Mouse (Mus musculus) cerebellum, adult 2 months (tissue): Measurements from ENCODE around the gene Pank4. TPM values are rescaled to one million over a fixed set of nuclear protein-coding genes. Genes with fewer than 3 reads are reported as not detected.
A peak's percentile ranks its signal among the peaks of the same experiment; 100 is the strongest.

ENCODE experiments used
- DNase-seq, 2 experiments: peaks; one replicate each; pipeline ENCODE4 v3.0.0; 2021
- H3K27ac ChIP-seq: fragments of 200-500 bp; 2 replicates; pipeline ENCODE4 v1.5.1; 2012; ENCODE audit warnings: low read length, control low read depth, inconsistent platforms; ENCODE audit not compliant: insufficient read depth
- H3K27me3 ChIP-seq: fragments of 200-500 bp; 2 replicates; pipeline ENCODE4 v1.6.1; 2012; ENCODE audit warnings: inconsistent platforms, mild to moderate bottlenecking, low read length, moderate library complexity; ENCODE audit not compliant: control insufficient read depth, insufficient read depth
- H3K4me1 ChIP-seq: fragments of 200-500 bp; 2 replicates; pipeline ENCODE4 v1.6.1; 2011; ENCODE audit warnings: low read length; ENCODE audit not compliant: control insufficient read depth, insufficient read depth
- H3K4me3 ChIP-seq: fragments of 200-500 bp; replicated peaks from 2 replicates; pipeline ENCODE3; 2011; ENCODE audit warnings: mild to moderate bottlenecking, low read depth, low read length, control low read depth; ENCODE audit not compliant: insufficient read depth
- CTCF ChIP-seq: fragments of 200-500 bp; IDR thresholded peaks from 2 replicates; pipeline ENCODE4 v1.5.1; 2011; ENCODE audit warnings: low read depth, mild to moderate bottlenecking, control low read depth, low read length, moderate library complexity, borderline replicate concordance; ENCODE audit not compliant: insufficient read depth
- POLR2A ChIP-seq: fragments of 200-500 bp; IDR thresholded peaks from 2 replicates; pipeline ENCODE4 v1.6.1; 2011; ENCODE audit warnings: low read length, control low read depth, borderline replicate concordance; ENCODE audit not compliant: insufficient read depth
- WGBS: fragments of 180-500 bp; shearing (Covaris S2); methylation state at CpG from one replicate; pipeline ENCODE4 v1.1.7; 2018; 5-methylcytosine and 5-hydroxymethylcytosine counted together
- polyA plus RNA-seq: library from polyadenylated mRNA; depleted of rRNA; stranded (reverse); fragments of >200 nt; gene quantifications from 2 replicates; pipeline ENCODE4 v1.2.3, GENCODE M21; 2012; rRNA removed

Gene Pank4
- 84.6 and 85.5 TPM in 2 replicates for polyA plus RNA-seq

DNA sequence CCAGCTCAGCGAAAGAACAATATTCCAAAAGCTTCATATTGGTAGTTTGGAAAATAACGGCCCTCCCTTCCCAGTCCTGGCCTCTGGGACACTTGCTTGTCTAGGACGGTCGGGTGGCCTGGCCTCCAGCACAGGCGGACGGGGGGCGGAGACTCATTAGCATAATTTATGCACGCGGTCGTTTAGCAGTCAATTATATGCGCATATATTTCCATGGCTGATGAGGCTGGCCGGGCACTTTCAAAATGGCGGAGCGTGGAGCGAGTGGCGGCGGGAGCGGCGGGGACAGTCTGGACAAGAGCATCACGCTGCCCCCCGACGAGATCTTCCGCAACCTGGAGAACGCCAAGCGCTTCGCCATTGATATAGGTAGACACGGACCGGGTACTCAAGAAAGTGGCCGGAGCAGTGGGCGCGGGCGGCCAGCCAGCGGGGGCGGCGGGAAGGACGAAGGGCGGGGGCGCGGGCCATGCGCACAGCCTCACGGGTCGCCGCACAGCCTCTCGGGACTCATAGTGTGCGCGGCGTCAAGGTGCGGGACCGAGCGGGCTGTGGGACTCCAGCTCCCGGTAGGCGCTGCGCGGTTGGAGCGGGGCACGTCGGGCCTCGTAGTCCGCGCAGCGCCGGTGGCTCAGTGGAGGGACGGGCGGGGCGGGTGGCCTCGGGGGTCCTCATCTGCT lies at the start of gene Pank4:
Gene Pank4, plus strand, starts transcription at position 223 of the 680 bp plus-strand sequence.
- peak; percentile 94 to 95 for DNase-seq
- Histone ChIP-seq H3K27ac (peak within 1 kb of the TSS; percentile 70), H3K27me3 (no peaks in the 10 kb centered on the region), H3K4me1 (peaks cover 8% of the 10 kb centered on the region), H3K4me3 (peak within 1 kb of the TSS; percentile 65)
- WGBS = under 1% methylated on average over 66 of the region's 66 CpGs
- TF ChIP-seq CTCF (no peak), POLR2A (peak; percentile 86)

DNA sequence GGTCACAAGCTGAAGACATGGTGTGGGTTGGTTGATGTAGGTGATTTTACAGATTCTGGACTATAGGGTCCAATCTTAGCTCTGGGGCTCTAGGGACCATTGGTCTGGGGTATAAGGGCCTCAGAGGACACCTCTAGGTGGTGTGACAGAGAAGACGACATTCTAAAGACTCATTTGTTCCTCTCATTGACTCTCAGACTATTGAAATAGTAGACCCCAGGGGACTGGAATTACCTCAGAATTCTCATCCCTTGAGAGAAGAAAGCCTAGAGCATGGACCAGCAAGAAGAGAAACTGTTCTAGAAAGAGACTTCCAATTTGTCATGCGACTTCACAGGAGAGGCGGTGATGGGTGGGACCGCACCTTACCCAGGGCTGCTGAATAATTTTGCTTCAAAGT lies 49.7 kb upstream of the Pank4 start:
- no peak for DNase-seq
- WGBS = 95% methylated on average over 4 of the region's 4 CpGs
- TF ChIP-seq CTCF = no peak
- no peak for TF ChIP-seq POLR2A
- Histone ChIP-seq H3K27me3 (no peaks in the 10 kb centered on the region), H3K4me3 (no peak overlapping the region), H3K4me1 (no peaks in the 10 kb centered on the region), H3K27ac (no peak overlapping the region)

DNA sequence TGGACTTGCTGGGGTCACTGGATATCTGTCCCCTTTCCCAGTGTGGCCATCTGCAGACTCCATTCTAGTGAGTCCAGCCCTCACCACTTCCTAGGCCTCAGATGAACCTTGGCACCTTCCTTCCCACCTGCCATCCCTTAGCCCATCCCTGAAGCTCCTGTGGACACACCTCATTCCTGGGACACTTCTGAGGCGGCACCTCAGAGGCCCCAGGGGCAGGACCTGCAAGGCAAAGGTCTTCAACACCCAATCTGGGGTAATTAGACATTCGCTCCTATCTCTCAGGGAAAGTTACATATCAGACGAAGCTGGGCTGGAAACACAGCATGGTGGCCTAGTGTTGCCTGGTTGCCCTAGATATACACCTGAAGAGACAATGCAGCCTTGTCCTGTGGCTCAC lies 49.2 kb upstream of the Pank4 start:
- no peak for DNase-seq
- Histone ChIP-seq H3K4me3 (no peak overlapping the region), H3K27me3 (no peaks in the 10 kb centered on the region), H3K4me1 (no peaks in the 10 kb centered on the region), H3K27ac (no peak overlapping the region)
- no peak for TF ChIP-seq POLR2A
- TF ChIP-seq CTCF = no peak
- 80% methylated on average over 3 of the region's 3 CpGs for WGBS

DNA sequence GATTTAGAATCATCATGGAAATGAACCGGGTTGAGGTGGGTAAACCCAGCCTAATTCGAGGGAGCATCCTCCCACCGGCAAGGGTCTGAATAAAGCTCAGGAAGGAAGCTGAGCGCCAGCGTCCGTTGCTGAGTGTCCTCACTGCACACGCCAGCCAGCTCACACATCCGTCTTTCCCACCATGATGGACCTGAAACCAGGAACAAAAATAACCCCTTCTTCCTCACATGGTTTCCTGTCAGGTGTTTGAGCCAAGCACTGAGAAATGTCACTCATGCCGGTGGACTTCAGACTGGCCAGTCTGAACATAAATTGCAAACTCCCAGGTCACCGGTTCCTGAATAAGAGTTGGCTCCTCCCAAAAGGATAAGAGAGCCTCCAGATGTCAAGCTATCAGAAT lies 48.6 kb upstream of the Pank4 start:
- DNase-seq = no peak
- 83% methylated on average over 10 of the region's 10 CpGs for WGBS
- H3K4me1 ChIP-seq = no peaks in the 10 kb centered on the region
- no peak overlapping the region for H3K4me3 ChIP-seq
- H3K27me3 ChIP-seq = no peaks in the 10 kb centered on the region
- no peak overlapping the region for H3K27ac ChIP-seq
- TF ChIP-seq POLR2A (no peak), CTCF (no peak)

DNA sequence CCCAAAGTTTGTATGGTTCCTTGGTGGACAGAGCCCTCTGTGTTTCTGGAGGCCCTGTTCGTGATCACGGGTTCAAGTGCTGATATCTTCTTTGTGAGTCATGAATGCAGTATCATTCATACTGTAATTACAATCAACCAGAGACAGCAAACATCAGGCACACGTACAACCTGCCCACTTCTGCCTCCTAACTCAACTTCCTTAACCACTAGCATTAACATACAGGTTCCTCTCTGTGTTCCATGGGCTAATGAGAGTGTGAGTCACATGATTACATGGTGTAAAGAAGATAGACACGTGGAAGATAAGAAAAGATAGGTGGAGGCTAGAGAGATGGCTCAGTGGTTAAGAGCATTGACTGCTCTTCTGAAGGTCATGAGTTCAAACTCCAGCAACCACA lies 47.3 kb upstream of the Pank4 start:
- no peak for TF ChIP-seq CTCF
- no peak for TF ChIP-seq POLR2A
- H3K4me1 ChIP-seq = no peaks in the 10 kb centered on the region
- no peak for DNase-seq
- no peaks in the 10 kb centered on the region for H3K27me3 ChIP-seq
- H3K4me3 ChIP-seq = no peak overlapping the region
- WGBS = 85% methylated on average over 4 of the region's 4 CpGs
- H3K27ac ChIP-seq = no peak overlapping the region

DNA sequence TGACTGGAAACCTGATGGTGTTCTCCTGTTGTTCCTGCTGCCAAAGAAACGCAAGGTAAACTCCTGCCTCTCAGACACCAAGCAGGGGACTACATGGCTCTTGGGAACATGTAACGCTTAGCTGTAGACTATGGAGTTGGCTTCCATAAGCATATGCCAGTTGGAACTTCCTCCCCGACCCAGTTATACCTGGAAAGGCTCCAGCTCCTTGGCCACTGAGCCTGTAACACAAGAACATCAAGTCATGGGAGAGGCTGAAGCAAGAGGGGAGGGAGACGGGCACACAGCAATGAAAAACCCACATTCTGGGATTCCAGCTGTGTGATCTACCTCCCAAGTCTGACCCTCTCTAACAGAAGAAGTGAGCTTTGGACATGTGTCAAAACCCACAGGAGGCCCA lies 41.6 kb upstream of the Pank4 start:
- Histone ChIP-seq H3K4me1 (peaks cover 8% of the 10 kb centered on the region), H3K27me3 (no peaks in the 10 kb centered on the region), H3K27ac (no peak overlapping the region), H3K4me3 (no peak overlapping the region)
- 15% methylated on average over 4 of the region's 4 CpGs for WGBS
- peak; percentile 48 to 71 for DNase-seq
- TF ChIP-seq CTCF = no peak
- no peak for TF ChIP-seq POLR2A

DNA sequence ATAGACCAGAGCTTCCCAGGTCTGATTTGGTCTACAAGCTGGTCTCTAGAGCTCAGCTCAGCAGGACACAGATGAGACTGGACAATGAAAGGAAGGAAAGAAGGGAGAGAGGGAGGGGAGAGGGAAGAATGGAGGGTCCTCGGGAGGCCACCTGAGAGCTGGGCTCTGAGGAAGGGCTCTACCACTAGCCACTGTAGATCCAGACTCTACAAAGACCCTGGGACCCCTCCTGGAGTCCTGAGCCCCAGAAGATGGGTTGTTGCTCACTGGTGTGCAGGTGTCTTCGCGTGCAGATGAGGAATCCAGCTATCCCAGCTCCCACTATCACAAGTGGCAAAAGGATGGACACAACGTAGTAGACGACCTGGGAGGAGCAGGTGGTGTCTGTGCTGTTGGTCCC lies 41.0 kb upstream of the Pank4 start:
- H3K4me1 ChIP-seq = peaks cover 8% of the 10 kb centered on the region
- H3K27ac ChIP-seq = no peak overlapping the region
- H3K27me3 ChIP-seq = no peaks in the 10 kb centered on the region
- TF ChIP-seq POLR2A (no peak), CTCF (no peak)
- 87% methylated on average over 5 of the region's 5 CpGs for WGBS
- H3K4me3 ChIP-seq = no peak overlapping the region
- DNase-seq = no peak

DNA sequence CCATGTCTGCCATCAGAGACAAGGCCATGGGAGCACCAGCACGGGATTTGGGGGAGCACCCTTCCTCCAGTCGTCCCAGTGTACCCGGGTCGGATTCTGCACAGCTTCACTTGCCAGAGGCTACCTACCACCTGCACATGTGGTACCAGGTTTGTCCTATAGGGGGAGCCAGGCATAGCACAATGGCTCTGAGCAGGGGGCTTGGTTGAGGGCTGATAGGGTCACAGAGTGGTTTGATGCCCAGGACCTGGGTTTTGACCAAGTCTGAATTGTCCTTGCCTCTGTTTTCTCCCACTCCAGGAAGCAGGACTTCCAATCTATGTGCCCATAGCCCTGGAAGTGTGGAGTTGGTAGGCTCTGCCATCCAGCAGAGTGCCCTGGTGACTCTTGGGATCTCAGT lies 38.5 kb upstream of the Pank4 start:
- Histone ChIP-seq H3K4me3 (no peak overlapping the region), H3K27ac (no peak overlapping the region), H3K4me1 (peaks cover 8% of the 10 kb centered on the region), H3K27me3 (no peaks in the 10 kb centered on the region)
- WGBS = 57% methylated on average over 4 of the region's 4 CpGs
- peak; percentile 35; the same call in 1 of the 2 replicates for TF ChIP-seq CTCF
- no peak for TF ChIP-seq POLR2A
- DNase-seq = no peak
